Mouse (Mus musculus): ENCODE data around the gene Pnkd. TPM values are rescaled to one million over a fixed set of nuclear protein-coding genes. Genes with fewer than 3 reads are reported as not detected.
"Not testable (repeated sequence)": the region's sequence is repeated elsewhere in the genome, so short reads cannot be mapped to it uniquely, and the experiment has no call there.

Pnkd gene
- total and polyA plus RNA-seq, 3 experiments: 45.5 to 318 (median 154) TPM

GRCm38 (mm10) chr1:74340992-74341391 is 56.3 kb downstream of the Pnkd start:
- peaks cover 59 to 91% of the 10 kb centered on the region in 2 experiments for H3K4me1 ChIP-seq (ENCODE audit: control insufficient read depth in 1 of 2, insufficient read depth in 2 of 2)
- H3K4me2 ChIP-seq (ENCODE audit: insufficient read depth, low read depth, poor library complexity, severe bottlenecking); H3K27me3 ChIP-seq (replicated peaks); H3K9ac ChIP-seq (ENCODE audit: insufficient read depth, low read depth); H3K4me3 ChIP-seq (replicated peaks in 1 of 3; ENCODE audit: low read depth in 2 of 3, low read length in 2 of 3, poor library complexity in 1 of 3); DNase-seq (ENCODE audit: extremely low read depth); dilution Hi-C loops (cut with MboI; ENCODE audit: extremely low pct_ligation_motif_present, extremely low pct_unique_long_range_greater_than_20kb, low sequenced_read_pairs); in situ Hi-C loops (cut with MboI; ENCODE audit: low pct_ligation_motif_present, low pct_unique_long_range_greater_than_20kb, low sequenced_read_pairs): not testable (repeated sequence)
- peak; percentile 79 for TF ChIP-seq TBP (conservative IDR thresholded peaks at IDR 0.05; ENCODE audit: low read depth, low read length)
- H3K27ac ChIP-seq (ENCODE audit: insufficient read depth, low read depth): peak overlapping the region; percentile 100
- peaks cover 18% of the 10 kb centered on the region for H3K9me3 ChIP-seq (replicated peaks; ENCODE audit: low read length)
- peaks cover 23 to 65% of the 10 kb centered on the region in 2 experiments for H3K36me3 ChIP-seq (replicated peaks in 1 of 2; ENCODE audit: control insufficient read depth in 1 of 2, insufficient read depth in 1 of 2, low read length in 1 of 2)
- H3K79me2 ChIP-seq (replicated peaks; ENCODE audit: control insufficient read depth, extremely low read depth, insufficient read depth, poor library complexity, severe bottlenecking): peaks cover 60% of the 10 kb centered on the region

- peak overlapping the region; percentile 80; the same call in 1 of the 2 replicates for H3K4me2 ChIP-seq (ENCODE audit: insufficient read depth, low read depth, poor library complexity, severe bottlenecking)
- peaks cover 23 to 61% of the 10 kb centered on the region in 2 experiments for H3K36me3 ChIP-seq (replicated peaks in 1 of 2; ENCODE audit: control insufficient read depth in 1 of 2, insufficient read depth in 1 of 2, low read length in 1 of 2)
- H3K27me3 ChIP-seq (replicated peaks): no peaks in the 10 kb centered on the region
- TF ChIP-seq UBTF (IDR thresholded peaks at IDR 0.05; ENCODE audit: low read depth, low read length): peak; percentile 39; the same call in 1 of the 2 replicates
- no peak for TF ChIP-seq KAT2A (IDR thresholded peaks at IDR 0.05; ENCODE audit: insufficient replicate concordance, low read length)
- no peak for TF ChIP-seq JUND (conservative IDR thresholded peaks at IDR 0.05; ENCODE audit: low read depth, low read length)
- peak; percentile 24; the same call in 1 of the 2 replicates for TF ChIP-seq ELF1 (IDR thresholded peaks at IDR 0.05; ENCODE audit: low read depth, low read length)
- no peak for TF ChIP-seq CHD2 (IDR thresholded peaks at IDR 0.05; ENCODE audit: low read length)
- in situ Hi-C loops (cut with MboI; ENCODE audit: low pct_ligation_motif_present, low pct_unique_long_range_greater_than_20kb, low sequenced_read_pairs) (no loop called here), dilution Hi-C loops (cut with MboI; ENCODE audit: extremely low pct_ligation_motif_present, extremely low pct_unique_long_range_greater_than_20kb, low sequenced_read_pairs) (no loop called here)
- H3K4me1 ChIP-seq (ENCODE audit: control insufficient read depth in 1 of 2, insufficient read depth in 2 of 2): peaks cover 63 to 89% of the 10 kb centered on the region in 2 experiments
- H3K9me3 ChIP-seq (replicated peaks; ENCODE audit: low read length): peaks cover 18% of the 10 kb centered on the region
- DNase-seq (ENCODE audit: extremely low read depth): no peak
- peaks cover 59% of the 10 kb centered on the region for H3K79me2 ChIP-seq (replicated peaks; ENCODE audit: control insufficient read depth, extremely low read depth, insufficient read depth, poor library complexity, severe bottlenecking)
- peak overlapping the region in 2 of 3 experiments; percentile 24 to 33 for H3K4me3 ChIP-seq (replicated peaks in 1 of 3; ENCODE audit: low read depth in 2 of 3, low read length in 2 of 3, poor library complexity in 1 of 3)
- H3K27ac ChIP-seq (ENCODE audit: insufficient read depth, low read depth): peak overlapping the region; percentile 100
- H3K9ac ChIP-seq (ENCODE audit: insufficient read depth, low read depth): peak overlapping the region; percentile 2; the same call in 1 of the 2 replicates
Measured at GRCm38 (mm10) chr1:74341898-74342297, 57.2 kb downstream of the Pnkd start.

GRCm38 (mm10) chr1:74342308-74342707 is 57.6 kb downstream of the Pnkd start:
- dilution Hi-C loops (cut with MboI; ENCODE audit: extremely low pct_ligation_motif_present, extremely low pct_unique_long_range_greater_than_20kb, low sequenced_read_pairs) (no loop called here), in situ Hi-C loops (cut with MboI; ENCODE audit: low pct_ligation_motif_present, low pct_unique_long_range_greater_than_20kb, low sequenced_read_pairs) (no loop called here)
- no peaks in the 10 kb centered on the region for H3K27me3 ChIP-seq (replicated peaks)
- H3K4me3 ChIP-seq (replicated peaks in 1 of 3; ENCODE audit: low read depth in 2 of 3, low read length in 2 of 3, poor library complexity in 1 of 3): peak overlapping the region in 2 of 3 experiments; percentile 24 to 33
- H3K4me1 ChIP-seq (ENCODE audit: control insufficient read depth in 1 of 2, insufficient read depth in 2 of 2): peaks cover 62 to 89% of the 10 kb centered on the region in 2 experiments
- peak; percentile 80 for DNase-seq (ENCODE audit: extremely low read depth)
- peak overlapping the region; percentile 80 for H3K4me2 ChIP-seq (ENCODE audit: insufficient read depth, low read depth, poor library complexity, severe bottlenecking)
- peak overlapping the region; percentile 34 for H3K9ac ChIP-seq (ENCODE audit: insufficient read depth, low read depth)
- H3K27ac ChIP-seq (ENCODE audit: insufficient read depth, low read depth): peak overlapping the region; percentile 100
- peaks cover 18% of the 10 kb centered on the region for H3K9me3 ChIP-seq (replicated peaks; ENCODE audit: low read length)
- H3K36me3 ChIP-seq (replicated peaks in 1 of 2; ENCODE audit: control insufficient read depth in 1 of 2, insufficient read depth in 1 of 2, low read length in 1 of 2): peaks cover 27 to 61% of the 10 kb centered on the region in 2 experiments
- H3K79me2 ChIP-seq (replicated peaks; ENCODE audit: control insufficient read depth, extremely low read depth, insufficient read depth, poor library complexity, severe bottlenecking): peaks cover 59% of the 10 kb centered on the region
- TF ChIP-seq JUND (conservative IDR thresholded peaks at IDR 0.05; ENCODE audit: low read depth, low read length): peak; percentile 81
- 0 out of 2 replicates have a peak, but pooled peaks have one; percentile 51 for TF ChIP-seq MXI1 (IDR thresholded peaks at IDR 0.05; ENCODE audit: low read depth, low read length)
- peak; percentile 81; the same call in 1 of the 2 replicates for TF ChIP-seq MAZ (IDR thresholded peaks at IDR 0.05; ENCODE audit: low read depth, low read length)
- TF ChIP-seq IRF4 (IDR thresholded peaks at IDR 0.05; ENCODE audit: low read depth, low read length): peak; percentile 96
- peak; percentile 94 for TF ChIP-seq EP300 (IDR thresholded peaks at IDR 0.05; ENCODE audit: low read length)
- TF ChIP-seq RAD21 (IDR thresholded peaks at IDR 0.05; ENCODE audit: low read depth, low read length): no peak; the same call in none of the 2 replicates
- TF ChIP-seq CHD1 (IDR thresholded peaks at IDR 0.05; ENCODE audit: low read depth, low read length): no peak; the same call in 1 of the 2 replicates
- no peak for TF ChIP-seq PAX5 (IDR thresholded peaks at IDR 0.05; ENCODE audit: low read length)
- TF ChIP-seq ZKSCAN1 (IDR thresholded peaks at IDR 0.05; ENCODE audit: borderline replicate concordance, low read depth, low read length): no peak
- TF ChIP-seq E2F4 (IDR thresholded peaks at IDR 0.05; ENCODE audit: insufficient replicate concordance, low read depth, low read length): no peak
- peak; percentile 79 for TF ChIP-seq BHLHE40 (IDR thresholded peaks at IDR 0.05; ENCODE audit: low read depth, low read length)
- no peak for TF ChIP-seq USF1 (IDR thresholded peaks at IDR 0.05; ENCODE audit: low read depth, low read length)
- 0 out of 2 replicates have a peak, but pooled peaks have one; percentile 61 for TF ChIP-seq MYC (IDR thresholded peaks at IDR 0.05; ENCODE audit: low read depth, low read length)
- TF ChIP-seq ZC3H11A (IDR thresholded peaks at IDR 0.05; ENCODE audit: low read depth, low read length): no peak
- no peak for TF ChIP-seq UBTF (IDR thresholded peaks at IDR 0.05; ENCODE audit: low read depth, low read length)
- TF ChIP-seq CTCF (conservative IDR thresholded peaks at IDR 0.05 in 1 of 2, IDR thresholded peaks at IDR 0.05 in 1 of 2; ENCODE audit: low read depth in 2 of 2, low read length in 2 of 2): no peak
- peak; percentile 90 for TF ChIP-seq ETS1 (conservative IDR thresholded peaks at IDR 0.05; ENCODE audit: low read depth, low read length)
- TF ChIP-seq ZMIZ1 (IDR thresholded peaks at IDR 0.05; ENCODE audit: low read depth, low read length): peak; percentile 48; the same call in 1 of the 2 replicates
- peak; percentile 85 for TF ChIP-seq MAFK (IDR thresholded peaks at IDR 0.05; ENCODE audit: insufficient replicate concordance, low read length)
- 0 out of 2 replicates have a peak, but pooled peaks have one; percentile 27 for TF ChIP-seq ELF1 (IDR thresholded peaks at IDR 0.05; ENCODE audit: low read depth, low read length)
- 0 out of 2 replicates have a peak, but pooled peaks have one; percentile 39 for TF ChIP-seq NRF1 (IDR thresholded peaks at IDR 0.05; ENCODE audit: low read depth, low read length)
- TF ChIP-seq CHD2 (IDR thresholded peaks at IDR 0.05; ENCODE audit: low read length): peak; percentile 81
